Mouse (Mus musculus) cortical plate, adult 2 months (tissue): ENCODE measurements around the gene 5330417C22Rik.

Experiments used
- CTCF ChIP-seq: fragments of 200-500 bp; IDR thresholded peaks from 2 replicates; pipeline ENCODE4 v1.5.1; 2011; ENCODE audit warnings: mild to moderate bottlenecking, control low read depth, low read length; ENCODE audit not compliant: insufficient read depth; ENCODE audit errors: extremely low read depth
- POLR2A ChIP-seq: fragments of 200-500 bp; IDR thresholded peaks from 2 replicates; pipeline ENCODE4 v1.6.1; 2011; ENCODE audit warnings: mild to moderate bottlenecking, low read length, control low read depth; ENCODE audit not compliant: insufficient read depth; ENCODE audit errors: extremely low read depth

GRCm38 (mm10) chr3:108451969-108452368 is 84.4 kb downstream of the 5330417C22Rik start:
- TF ChIP-seq CTCF (no peak), POLR2A (no peak)
